Mouse (Mus musculus) kidney, adult 2 months (tissue): Measurements from ENCODE around the gene Zfc3h1.

Experiments
- CTCF ChIP-seq: fragments of 200-500 bp; conservative IDR thresholded peaks from 2 replicates; pipeline ENCODE4 v1.5.1; 2011; ENCODE audit warnings: low read depth, mild to moderate bottlenecking, control low read depth, low read length, moderate library complexity, mixed read lengths; ENCODE audit not compliant: insufficient read depth, insufficient read length
- POLR2A ChIP-seq: fragments of 200-500 bp; IDR thresholded peaks from one replicate; pipeline ENCODE4 v1.6.1; 2011; ENCODE audit warnings: low read depth, low read length, control low read depth

DNA sequence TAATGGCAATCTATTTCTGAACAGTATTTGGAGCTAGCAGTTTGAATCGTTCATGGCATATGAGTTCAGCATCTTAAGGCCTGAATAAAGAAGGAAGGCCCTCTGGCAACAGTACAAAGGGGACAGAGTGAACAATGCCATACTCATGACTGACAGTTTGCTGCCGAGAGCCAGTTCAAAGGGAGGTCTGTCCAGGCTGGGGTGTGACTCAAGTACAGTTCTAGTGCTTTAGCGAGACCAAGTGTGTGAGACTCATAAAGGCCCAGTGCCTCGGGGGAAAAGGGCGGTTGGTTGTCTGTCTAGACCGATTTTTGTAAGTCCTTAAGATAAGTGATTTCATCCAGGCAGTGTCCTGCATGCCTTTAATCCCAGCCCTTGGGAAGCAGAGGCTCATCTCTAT is 30.2 kb upstream of the Zfc3h1 start:
- TF ChIP-seq CTCF (no peak), POLR2A (no peak)
